36 mouse cellular contexts compared by ENCODE assay signal in the genomic region with DNA sequence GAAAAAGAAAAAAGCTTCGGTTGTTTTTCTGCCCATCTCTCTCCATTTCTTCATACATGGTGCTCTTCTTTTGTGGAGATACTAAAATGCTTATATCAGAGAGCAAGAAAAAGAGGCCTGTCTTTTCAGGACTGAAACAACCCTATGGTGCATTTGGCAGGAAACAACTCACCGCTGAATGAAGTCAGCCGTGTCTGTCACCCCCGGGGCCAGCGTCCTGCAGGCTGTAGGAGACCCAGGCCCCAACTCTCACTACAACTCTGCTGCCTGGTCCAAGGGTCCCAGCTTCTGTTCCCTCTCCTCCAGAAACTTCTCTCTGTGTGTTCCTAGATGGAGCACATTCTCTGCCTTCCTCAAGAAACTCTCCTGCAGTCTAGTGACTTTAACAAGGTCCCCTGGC. TPM values are rescaled to one million over a fixed set of nuclear protein-coding genes. Genes with fewer than 3 reads are reported as not detected.
"Had no signal": no experiment of that assay in that cellular context is flagged by ENCODE, and none has a peak within 500 bp of the region (broad histone marks: within the 10 kb centered on the region; RNA-seq: fewer than 3 reads in every experiment).

No protein-coding gene starts in this region.

- H3K36me3 ChIP-seq: limb, embryonic 10.5 days; limb, embryonic 12.5 days; limb, embryonic 13.5 days; limb, embryonic 15.5 days; liver, embryonic 12.5 days; liver, embryonic 13.5 days; liver, embryonic 15.5 days; lung, embryonic 15.5 days; midbrain, embryonic 10.5 days; midbrain, embryonic 12.5 days; midbrain, embryonic 13.5 days; midbrain, embryonic 15.5 days; neural tube, embryonic 12.5 days had no signal

- H3K4me1 ChIP-seq: limb, embryonic 13.5 days; limb, embryonic 15.5 days; liver, embryonic 12.5 days; liver, embryonic 13.5 days; liver, embryonic 15.5 days; lung, embryonic 15.5 days; megakaryocyte, embryonic 14.5 days; midbrain, embryonic 10.5 days; midbrain, embryonic 12.5 days; midbrain, embryonic 13.5 days; midbrain, embryonic 15.5 days; neural tube, embryonic 12.5 days had no signal

- H3K4me2 ChIP-seq: limb, embryonic 12.5 days; limb, embryonic 13.5 days; limb, embryonic 15.5 days; liver, embryonic 11.5 days; liver, embryonic 12.5 days; liver, embryonic 13.5 days; liver, embryonic 15.5 days; lung, embryonic 14.5 days; lung, embryonic 15.5 days; midbrain, embryonic 11.5 days; midbrain, embryonic 12.5 days; midbrain, embryonic 13.5 days; midbrain, embryonic 15.5 days; neural tube, embryonic 12.5 days had no signal

- H3K4me3 ChIP-seq: limb, embryonic 10.5 days; limb, embryonic 12.5 days; limb, embryonic 13.5 days; limb, embryonic 15.5 days; liver, embryonic 12.5 days; liver, embryonic 13.5 days; liver, embryonic 15.5 days; lung, embryonic 15.5 days; megakaryocyte, embryonic 14.5 days; midbrain, embryonic 10.5 days; midbrain, embryonic 12.5 days; midbrain, embryonic 13.5 days; midbrain, embryonic 15.5 days; myocyte; neural tube, embryonic 12.5 days had no signal

- H3K27ac ChIP-seq: limb, embryonic 12.5 days; limb, embryonic 13.5 days; limb, embryonic 15.5 days; liver, embryonic 12.5 days; liver, embryonic 13.5 days; liver, embryonic 14.5 days; liver, embryonic 15.5 days; lung, embryonic 15.5 days; macrophage; midbrain, embryonic 10.5 days; midbrain, embryonic 12.5 days; midbrain, embryonic 13.5 days; midbrain, embryonic 15.5 days; neural tube, embryonic 12.5 days had no signal

- DNase-seq: left cerebral cortex, postnatal 4 days; liver; liver, embryonic 13.5 days; liver, postnatal 0 days; lung, adult 18-20 months; lung, adult 2 months; lung, embryonic 14.5 days; lung, postnatal 10 days; lung, postnatal 14 days; lung, postnatal 36 days; lung, postnatal 4 days; midbrain, embryonic 14.5 days had no signal

- H3K27me3 ChIP-seq: limb, embryonic 12.5 days; limb, embryonic 13.5 days; limb, embryonic 15.5 days; liver, embryonic 12.5 days; liver, embryonic 13.5 days; liver, embryonic 15.5 days; lung, embryonic 15.5 days; megakaryocyte, embryonic 14.5 days; midbrain, embryonic 12.5 days; midbrain, embryonic 13.5 days; midbrain, embryonic 15.5 days; neural tube, embryonic 12.5 days had no signal

- H3K9ac ChIP-seq: limb, embryonic 12.5 days; limb, embryonic 13.5 days; limb, embryonic 15.5 days; liver, embryonic 12.5 days; liver, embryonic 13.5 days; liver, embryonic 14.5 days; liver, embryonic 15.5 days; liver, postnatal 0 days; lung, embryonic 14.5 days; lung, embryonic 15.5 days; midbrain, embryonic 12.5 days; midbrain, embryonic 13.5 days; midbrain, embryonic 15.5 days; neural tube, embryonic 12.5 days had no signal

- H3K9me3 ChIP-seq: limb, embryonic 10.5 days; limb, embryonic 12.5 days; limb, embryonic 13.5 days; limb, embryonic 15.5 days; liver, embryonic 12.5 days; liver, embryonic 13.5 days; liver, embryonic 15.5 days; lung, embryonic 15.5 days; megakaryocyte, embryonic 14.5 days; midbrain, embryonic 10.5 days; midbrain, embryonic 12.5 days; midbrain, embryonic 13.5 days; midbrain, embryonic 15.5 days; neural tube, embryonic 12.5 days had no signal

RNA-seq across cellular contexts. Expression of a gene that starts 26.1 kb away (rescaled TPM):
- total RNA-seq: left cerebral cortex, postnatal 25 days; left cerebral cortex, postnatal 4 days; megakaryocyte progenitor cell, adult 5-6 weeks; megakaryocyte, adult 5-6 weeks; midbrain, postnatal 0 days had no signal
- polyA plus RNA-seq: limb, embryonic 12.5 days; liver, adult 2 months; liver, embryonic 11.5 days; liver, embryonic 12.5 days; liver, embryonic 13.5 days; liver, embryonic 14.5 days; liver, embryonic 15.5 days; liver, postnatal 0 days; lung, embryonic 14.5 days; macrophage; midbrain, embryonic 10.5 days; midbrain, embryonic 11.5 days; midbrain, embryonic 12.5 days; midbrain, embryonic 13.5 days; neural tube, embryonic 11.5 days had no signal
